Mouse (Mus musculus) right cerebral cortex, postnatal 4 days (tissue): ENCODE measurements around the gene Cacna1c.

Experiments
- DNase-seq: peaks from one replicate; pipeline ENCODE4 v3.0.0-alpha.2; 2022

Gene Cacna1c

DNA sequence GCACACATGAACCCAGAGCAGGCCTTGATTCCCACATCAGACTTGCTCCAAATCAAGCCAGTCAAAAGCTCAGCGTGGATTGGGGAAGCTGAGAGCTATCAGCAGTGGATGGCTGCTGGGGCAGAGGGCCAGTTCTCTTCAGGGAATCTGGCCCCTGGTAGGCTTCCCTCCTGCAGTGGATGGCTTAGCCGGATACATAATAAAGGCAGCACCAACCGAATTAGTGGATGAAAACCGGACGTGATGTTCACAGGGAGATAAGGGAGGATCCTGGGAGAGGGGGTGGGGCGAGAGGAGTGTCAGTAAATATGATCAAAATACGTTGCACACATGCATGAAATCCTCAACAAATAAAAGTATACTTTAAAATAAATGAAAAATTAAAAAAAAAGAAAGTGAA lies 359.5 kb downstream of the Cacna1c start:
- DNase-seq: no peak

DNA sequence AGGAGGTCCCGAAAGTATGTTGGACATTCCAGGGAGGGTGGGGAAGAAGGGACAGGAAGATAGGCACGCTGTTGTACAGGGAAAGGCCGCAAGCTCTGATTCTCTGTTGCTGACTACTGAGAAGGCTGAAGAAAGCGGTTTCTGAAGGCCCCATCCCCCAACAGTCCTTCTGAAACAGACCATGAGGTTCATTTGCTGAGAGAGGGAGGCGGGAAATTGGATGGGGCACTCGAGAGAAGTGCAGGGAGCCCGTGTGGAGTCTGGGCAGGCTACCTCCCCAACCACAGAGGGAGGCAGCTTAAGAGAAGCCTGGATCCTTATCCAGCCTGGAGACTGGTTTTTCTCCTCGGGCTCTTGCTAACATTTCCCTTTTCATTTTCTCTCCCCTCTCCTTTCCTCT lies 362.2 kb downstream of the Cacna1c start:
- no peak for DNase-seq

DNA sequence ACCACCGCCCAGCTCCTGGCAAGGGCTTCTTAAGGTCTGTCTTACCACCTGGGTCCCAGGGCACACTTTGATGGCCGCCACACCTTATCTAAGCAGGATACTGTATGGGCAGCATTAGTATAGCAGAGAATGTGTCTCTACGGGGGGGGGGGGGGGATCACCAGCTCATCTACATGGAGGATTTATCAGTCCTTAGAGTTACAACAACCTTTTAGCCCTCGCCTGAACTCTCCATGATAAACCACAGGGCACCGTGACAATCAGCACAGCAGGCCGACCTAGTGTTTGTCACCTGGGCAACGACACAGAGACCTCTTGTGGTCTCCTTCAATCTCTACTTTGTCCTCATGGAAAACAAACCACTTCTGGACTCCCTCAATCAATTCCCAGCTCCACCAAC lies 363.2 kb downstream of the Cacna1c start:
- DNase-seq: no peak

DNA sequence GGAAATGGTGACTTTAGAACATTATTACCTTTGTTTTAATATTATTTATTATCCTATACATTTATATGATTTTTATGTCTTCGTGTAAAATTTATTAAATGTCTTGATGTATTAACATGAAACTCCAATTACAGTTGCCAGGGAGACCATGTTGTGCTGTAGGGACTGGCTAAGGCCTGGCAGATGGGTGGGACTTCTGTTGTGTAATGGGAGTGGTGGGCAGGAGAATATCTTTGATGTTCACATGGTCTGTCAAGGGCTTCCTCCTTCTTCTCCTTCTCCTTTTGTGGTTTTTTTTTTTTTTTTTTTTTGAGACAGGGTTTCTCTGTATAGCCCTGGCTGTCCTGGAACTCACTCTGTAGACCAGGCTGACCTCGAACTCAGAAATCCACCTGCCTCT lies 363.6 kb downstream of the Cacna1c start:
- no peak for DNase-seq

DNA sequence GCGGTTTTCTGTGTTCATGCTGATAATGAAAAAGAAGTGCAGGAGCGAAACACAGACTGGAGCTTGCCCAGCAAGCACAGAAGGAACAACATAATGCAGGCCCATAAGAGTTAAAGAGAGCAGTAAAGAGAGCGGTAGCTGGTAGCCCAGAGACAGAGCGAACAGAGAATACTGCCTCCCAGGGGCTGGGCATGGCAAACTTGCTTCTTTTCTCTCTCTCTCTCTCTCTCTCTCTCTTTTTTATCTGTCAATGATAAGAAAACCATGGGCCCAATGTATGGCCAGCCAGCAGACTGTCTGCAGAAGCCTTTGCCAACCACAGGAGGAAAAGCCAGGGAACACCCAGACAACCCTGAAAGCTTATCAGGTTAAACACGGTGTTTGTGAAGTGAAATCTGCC lies 365.4 kb downstream of the Cacna1c start:
- DNase-seq: no peak

DNA sequence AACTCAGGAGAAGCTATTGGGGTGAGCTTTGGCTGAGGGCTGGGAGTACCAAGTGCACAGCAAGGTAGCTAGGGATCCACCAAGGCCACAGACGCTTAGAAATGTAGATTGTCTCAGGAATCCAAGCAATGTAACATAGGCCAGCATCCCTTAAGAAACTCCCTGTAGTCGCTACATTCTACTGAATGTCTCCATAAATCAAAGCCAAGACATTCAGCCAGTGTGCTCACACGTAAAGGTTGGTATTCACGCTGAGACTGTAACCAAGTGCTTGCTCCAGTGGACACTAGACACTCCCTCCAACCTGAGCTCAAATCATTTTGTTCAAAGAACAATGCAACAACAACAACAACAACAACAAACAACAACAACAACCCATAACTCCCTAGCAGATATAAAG lies 368.0 kb downstream of the Cacna1c start:
- no peak for DNase-seq

DNA sequence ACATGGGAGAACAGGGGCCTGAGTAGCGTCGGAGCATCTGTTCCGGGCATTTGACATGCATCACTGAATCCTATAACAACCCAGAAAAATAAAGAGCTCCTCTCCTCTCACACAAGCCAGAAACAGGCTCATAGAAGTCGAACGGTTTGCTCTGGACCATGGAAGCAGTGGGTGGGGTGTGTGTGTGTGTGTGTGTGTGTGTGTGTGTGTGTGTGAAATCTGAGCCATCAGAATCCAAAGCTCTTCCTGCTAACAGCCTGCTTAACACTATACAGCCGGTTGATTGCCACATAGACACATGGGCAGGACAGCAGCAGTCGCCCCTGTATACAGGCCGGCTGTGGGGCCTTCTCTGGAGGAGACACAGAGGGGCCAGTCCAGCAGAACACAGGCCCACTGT lies 368.7 kb downstream of the Cacna1c start:
- no peak for DNase-seq

DNA sequence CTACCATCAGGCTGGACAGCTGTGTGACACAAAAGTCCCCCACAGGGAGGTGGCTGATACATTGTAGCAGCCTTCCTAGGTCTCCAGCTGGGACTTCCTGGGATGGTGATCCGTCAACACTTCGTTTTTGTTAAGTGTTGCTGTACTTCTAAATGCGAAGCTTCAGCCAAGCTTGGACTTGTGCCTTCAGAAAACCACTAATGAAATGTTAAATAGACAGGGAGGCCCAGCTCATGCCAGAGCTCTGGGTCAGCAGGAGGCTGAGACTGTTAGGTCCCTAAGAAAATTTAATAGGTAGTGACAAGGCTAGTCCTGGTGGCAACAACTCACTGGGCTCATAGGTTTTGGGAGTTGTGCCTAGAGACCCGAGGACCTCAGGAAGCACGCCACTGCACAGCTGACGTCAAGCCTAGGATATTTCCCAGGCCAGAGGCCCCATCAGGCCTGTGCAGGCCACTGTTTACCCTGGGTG lies 370.8 kb downstream of the Cacna1c start:
- DNase-seq: no peak

DNA sequence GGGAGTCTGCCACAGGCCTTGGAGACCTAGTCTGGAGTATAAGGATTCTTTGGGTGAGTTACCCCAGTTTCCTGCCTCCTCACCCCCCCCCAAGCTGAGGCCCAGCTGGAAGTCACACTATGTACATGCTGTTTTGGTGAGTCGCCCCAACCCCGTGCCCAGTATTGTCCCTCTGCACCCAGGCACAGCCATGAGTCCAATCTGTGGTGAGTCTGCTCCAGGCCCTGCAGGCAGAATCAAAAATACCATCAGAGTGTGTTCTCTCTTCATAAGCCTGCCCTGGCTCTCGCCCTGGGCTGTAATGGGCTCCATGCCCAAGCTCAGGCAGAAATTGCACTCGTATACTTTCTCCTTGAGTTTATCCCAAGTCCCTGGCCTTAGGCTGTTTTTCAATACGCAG lies 374.7 kb downstream of the Cacna1c start:
- no peak for DNase-seq

DNA sequence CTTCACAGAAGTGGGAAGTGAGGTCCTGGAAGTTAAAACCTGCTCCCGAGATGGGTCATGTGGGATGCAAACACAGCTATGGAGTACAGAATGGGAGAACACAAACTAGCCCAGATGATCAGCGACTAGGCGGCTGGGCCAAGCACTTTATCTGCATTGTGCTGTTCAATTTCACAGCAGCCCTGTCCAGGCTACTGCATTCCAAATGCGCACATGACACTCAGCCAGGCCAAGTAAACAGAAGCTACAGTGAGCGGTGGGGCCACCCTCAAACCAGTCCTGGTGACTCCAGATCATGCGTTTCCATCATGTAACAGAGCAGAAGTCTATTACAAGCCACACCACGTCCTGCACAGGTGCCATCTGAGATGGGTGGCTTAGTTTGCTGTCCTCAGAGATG lies 376.6 kb downstream of the Cacna1c start:
- DNase-seq: no peak

DNA sequence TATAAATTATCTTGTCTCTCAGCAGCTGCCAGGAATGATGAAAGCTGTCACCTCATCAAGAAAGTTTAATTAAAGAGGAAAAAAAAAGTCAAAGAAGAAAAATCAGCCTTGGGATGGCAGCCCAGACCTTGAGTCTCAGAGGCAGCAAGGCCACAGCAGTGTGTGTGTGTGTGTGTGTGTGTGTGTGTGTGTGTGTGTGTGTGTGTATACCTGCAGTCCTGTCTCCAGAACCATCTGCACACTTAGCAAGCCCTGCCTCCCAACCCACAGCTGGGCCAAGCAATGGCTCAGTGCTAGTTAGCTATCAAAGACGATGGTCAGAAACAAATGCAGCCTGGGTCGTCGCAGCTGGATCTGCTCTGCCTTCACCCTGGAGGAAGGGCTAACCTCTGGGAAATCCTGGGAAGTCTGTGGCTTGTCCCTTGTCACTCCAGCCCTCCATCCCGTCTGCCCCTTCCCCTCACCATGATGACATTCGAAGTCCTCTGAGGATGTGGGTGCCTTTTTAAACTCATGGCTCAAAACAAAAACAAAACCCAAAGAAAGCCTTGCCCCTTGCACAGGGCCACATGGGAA lies 378.2 kb downstream of the Cacna1c start:
- DNase-seq: no peak

DNA sequence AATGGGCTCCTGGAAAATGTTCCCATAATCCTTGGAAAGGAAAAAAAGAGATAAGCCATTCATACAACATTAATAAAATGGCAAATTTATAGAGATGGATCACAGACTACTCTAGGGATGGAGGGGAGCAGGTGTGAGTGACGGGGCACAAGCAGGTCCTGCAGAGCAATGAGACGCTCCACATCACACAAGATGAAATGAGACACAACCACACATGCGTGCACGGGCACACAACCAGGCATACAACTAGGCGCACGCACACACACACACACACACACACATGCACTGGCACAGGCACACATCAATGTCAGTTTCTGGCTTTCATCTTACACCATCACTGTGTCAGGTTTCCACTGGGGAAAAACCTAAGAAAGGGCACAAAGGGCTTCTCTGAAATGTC lies 380.0 kb downstream of the Cacna1c start:
- no peak for DNase-seq

DNA sequence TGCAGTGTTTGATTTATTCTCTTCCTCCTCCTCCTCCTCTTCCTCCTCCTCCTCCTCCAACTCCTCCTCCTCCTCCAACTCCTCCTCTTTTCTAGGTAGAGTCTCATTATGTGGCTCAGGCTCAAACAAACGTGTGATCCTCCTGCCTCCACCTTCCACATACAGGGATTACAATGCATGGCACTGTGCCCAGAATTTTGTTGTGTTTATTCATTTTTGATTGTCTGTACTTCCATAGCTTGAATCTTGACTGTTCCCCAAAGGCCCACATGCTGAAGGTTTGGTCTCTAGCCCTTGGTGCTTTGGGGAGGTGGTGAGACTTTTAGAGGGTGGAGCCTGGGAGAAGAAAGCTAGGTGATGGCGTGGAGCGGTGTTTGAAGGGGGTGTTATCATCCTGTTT lies 383.7 kb downstream of the Cacna1c start:
- no peak for DNase-seq

DNA sequence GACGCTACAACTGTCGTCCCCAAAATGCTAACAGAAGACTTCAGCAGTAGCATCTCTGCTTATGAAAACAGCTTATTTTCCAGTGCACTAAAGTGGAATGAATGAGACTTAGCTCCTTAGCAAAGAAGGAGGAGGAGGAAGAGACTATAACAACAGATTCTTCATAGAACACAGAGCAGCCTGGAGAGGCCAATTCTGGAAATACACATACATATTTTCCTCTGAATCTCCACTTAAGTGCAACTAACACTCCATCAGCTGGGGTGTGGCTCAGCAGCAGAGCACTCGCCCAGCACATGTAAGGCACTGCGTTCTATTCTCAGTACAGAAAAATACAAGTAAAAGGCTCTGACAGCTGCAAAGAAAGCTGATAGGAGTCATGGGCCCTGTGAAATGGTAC lies 384.2 kb downstream of the Cacna1c start:
- DNase-seq: no peak

DNA sequence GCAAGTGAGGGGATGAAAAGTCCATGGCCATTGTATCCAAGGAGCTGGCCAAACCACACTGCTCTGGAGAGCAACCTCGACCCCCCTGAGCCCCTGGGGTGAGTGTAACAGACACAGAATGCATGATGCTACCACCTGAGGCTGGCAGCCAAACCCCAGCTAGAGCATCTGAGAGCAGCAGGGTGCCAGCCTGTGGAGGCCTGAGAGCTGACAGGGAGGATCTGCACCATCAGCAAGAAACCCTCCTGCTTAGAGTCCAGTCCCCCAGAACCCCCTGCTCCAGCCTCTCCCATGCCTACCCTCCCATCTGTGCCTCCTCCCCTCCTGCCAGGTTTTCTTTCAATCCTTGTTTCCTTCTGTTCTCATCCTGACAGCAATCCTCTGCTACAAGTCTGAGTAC lies 385.4 kb downstream of the Cacna1c start:
- DNase-seq: no peak

DNA sequence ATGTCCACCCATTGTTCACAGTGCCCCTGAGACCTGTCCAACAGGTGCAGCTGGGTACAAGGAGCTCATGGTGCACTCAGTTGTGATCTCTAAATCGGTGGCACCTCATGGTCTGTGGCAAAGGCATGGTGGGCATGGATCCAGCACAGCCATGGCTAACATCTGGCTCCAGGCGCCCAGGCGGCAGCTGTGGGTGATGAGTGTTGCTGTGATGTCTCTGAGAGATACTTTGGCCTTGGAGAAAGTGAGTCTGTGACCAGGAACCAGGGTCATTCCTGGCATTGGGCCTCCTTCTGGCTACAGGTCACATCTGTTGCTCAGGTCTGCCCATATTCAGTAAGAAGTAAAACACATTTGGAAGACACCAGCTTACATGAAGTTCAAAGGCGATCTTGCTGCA lies 391.1 kb downstream of the Cacna1c start:
- DNase-seq: no peak

DNA sequence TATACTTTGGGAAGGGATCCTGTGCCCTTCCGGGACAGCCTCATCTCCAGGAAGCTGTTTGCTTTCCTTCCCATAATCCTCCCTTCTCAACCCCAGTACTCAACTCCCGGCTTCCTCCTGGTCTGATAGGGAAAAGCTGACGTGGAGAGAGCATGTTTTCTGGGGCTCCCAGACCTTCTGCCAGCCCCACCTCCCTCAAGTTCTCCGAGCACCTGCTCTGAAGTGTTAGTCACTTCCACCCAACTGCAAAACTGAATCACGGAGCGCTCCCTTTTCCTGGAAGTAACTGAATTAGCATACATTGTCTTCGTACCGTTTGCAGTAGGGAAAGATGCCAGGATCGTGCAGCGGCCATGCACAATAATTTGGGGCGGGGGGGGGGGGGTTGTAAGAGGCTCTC lies 393.9 kb downstream of the Cacna1c start:
- no peak for DNase-seq

DNA sequence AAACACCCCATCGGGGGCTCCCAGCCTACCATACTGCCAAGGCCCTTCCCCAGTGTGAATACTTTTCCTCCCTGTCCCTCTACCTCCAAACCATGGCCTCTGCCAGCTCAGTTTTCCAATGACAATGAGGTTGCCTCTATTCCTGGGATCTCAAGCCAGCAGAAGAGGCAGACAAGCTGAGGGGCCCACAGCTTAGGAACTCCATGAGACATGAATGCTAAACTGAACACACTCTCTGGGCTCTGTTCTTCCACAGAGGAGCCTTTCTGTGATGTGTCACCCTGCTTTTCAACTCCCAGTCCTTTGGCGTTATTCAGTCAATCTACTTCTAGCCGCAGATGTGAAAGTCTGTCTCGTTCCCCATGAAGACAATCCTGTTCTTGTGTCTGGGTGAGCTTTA lies 399.8 kb downstream of the Cacna1c start:
- no peak for DNase-seq

DNA sequence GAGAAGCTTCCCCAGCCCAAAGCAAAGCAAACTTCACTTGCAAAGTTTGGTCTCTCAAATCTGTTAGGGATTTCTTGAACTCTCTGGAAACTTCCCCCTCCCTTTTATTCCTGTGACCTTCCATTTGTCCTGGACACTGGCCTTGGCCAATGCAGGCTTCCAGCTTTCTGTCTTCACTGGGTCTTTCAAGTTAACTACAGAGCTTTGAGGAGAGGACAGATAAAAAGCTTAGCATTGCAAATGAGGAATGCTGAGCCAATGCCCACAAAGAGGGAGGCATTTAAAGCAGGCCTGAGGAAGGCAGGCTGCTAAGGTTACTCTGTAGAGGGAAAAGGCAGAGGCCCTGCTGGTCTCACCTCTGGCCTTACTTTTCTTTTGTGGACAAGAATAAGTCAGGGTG lies 400.5 kb downstream of the Cacna1c start:
- no peak for DNase-seq

DNA sequence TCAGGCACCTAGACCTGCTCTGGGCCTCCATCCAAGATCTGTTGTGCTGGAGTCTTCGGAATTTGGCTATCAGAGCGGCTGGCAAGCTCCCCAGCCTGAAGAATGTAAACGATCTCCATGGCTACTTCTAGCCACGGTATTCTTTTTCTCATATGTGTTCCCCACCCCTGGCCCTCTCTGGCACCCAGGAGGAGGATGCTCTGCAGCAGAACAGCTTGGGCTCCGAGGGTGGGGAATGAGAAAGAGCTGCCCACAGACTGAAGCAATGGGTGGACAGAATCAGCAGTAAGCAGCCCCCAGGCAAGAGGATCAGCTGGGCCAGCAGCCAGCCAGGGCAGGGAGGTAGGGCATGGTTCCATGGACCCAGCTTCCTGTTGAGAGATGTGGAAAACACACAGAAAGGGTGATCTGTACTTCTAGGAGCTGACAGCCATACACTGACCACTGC lies 404.3 kb downstream of the Cacna1c start:
- peak; percentile 50 for DNase-seq

DNA sequence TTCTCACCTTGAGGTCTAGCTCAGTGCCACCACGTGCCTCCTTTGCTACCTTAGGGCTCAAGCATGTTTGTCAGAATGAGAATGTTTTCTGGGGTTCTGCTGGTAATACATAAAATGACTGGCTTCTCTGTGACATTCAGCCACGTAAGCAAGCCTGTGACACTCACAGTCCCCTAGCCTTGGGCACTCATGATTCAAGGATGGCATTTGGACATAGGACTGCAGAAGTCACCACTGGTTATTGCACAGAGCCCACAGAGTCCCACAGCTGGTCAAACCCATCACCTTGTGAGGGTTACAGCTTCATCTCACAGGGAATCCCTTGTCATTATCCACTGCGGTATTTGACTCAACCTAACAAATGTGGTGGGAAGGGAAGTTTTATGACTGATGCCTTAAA lies 408.3 kb downstream of the Cacna1c start:
- no peak for DNase-seq

DNA sequence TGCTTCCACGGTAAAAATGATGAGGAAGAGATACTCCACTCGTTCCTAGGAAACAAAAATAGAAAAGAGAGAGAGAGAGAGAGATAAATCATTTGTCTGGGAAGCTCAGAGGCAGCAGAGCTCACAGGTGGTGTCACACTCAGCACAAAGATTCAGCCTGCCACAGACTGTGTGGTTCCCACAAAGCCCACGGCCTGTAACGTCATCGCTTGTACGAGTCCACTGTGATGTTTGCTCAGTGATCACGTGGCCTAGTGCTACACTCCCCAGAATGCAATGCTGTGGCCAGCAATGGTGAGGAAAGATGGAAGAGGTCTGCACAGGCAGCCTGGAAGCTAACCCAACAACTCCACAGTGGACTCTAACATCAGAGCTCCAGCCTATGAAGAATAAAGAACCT lies 415.9 kb downstream of the Cacna1c start:
- no peak for DNase-seq

DNA sequence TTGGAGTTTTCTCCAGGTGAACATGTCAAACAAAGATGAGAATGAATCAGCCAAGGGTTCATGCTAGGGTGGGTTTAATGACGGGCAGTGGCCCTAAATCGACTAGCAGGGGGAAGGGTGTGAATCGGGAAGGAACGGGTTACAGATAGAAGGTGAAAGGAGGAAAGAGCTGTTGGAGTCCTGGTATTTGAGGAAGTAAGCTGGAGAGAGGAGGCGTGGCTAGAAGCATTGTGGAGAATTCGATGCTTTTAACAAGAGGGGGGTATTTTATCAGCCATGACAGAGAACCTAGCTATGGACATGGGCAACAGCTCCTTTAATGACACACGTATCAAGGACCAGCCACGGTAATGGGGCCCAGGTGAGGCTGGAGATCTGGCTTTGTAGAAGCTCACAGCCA lies 417.0 kb downstream of the Cacna1c start:
- no peak for DNase-seq

DNA sequence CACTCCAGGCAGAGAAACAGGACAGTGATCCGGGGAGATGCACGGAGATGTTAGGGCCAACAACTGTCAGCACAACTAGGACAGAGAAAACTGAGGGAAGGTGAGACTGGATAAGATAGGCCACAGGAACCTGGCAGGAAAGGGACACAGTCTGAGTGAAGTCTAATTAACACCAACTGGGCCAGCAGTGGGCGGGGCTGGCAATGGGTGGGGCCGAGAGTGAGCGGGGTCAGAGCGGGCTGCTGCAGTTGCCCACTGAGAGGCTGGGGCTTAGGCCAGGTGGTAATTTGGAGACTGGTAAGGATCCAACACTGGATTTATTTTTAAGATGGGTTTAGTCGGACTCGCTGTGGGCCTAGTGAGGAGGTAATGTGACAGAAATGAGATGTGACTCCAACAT lies 418.8 kb downstream of the Cacna1c start:
- no peak for DNase-seq

DNA sequence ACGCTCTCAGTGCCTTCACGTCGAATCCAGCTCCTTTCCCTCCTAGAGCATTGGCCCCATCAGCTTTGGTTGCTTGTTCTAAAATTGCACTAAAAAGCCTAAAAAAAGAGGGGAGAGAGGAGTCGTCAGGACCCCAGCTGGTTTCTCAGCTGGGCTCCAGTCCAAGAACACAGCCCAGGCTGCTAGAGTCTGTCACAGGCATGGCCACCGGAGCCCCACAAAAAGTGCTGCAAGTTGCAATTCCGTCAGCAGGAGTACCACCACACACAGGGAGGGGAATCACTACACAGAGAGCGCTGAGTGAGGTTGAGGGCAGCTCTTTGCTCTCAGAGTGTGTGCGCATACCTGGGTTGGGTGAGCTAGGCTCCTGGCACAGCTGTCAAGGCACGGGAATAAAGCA lies 419.8 kb downstream of the Cacna1c start:
- peak; percentile 57 for DNase-seq

DNA sequence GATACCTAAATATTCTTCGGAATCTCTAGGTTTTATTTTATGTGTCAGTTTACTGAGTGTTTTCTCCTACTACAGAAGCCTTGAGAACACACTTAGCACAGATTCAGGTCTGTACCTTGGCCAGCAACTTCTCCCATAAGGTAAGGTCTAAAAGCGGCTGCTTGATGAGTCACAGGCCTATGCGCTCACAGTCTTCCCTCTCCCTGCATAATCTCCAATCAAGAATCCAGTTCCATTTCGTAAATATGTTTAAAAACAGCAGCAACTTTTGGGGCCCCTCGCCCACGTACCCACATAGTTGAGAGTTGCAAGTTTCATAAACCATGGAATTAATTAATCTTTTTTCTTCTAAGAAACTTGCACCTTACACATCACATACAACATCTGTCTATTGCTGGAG lies 423.6 kb downstream of the Cacna1c start:
- DNase-seq: no peak
